Mouse (Mus musculus) midbrain, embryonic 10.5 days (tissue): Measurements from ENCODE around the gene Tmem190. TPM values are rescaled to one million over a fixed set of nuclear protein-coding genes. Genes with fewer than 3 reads are reported as not detected.
"Not testable (repeated sequence)": the region's sequence is repeated elsewhere in the genome, so short reads cannot be mapped to it uniquely, and the experiment has no call there.

Experiments used
- DNase-seq: peaks from one replicate; pipeline ENCODE4 v3.0.0-alpha.2; 2017; ENCODE audit warnings: low spot score
- H3K27ac ChIP-seq: fragments of 300-500 bp; sonication (generic); replicated peaks from 2 replicates; pipeline ENCODE4 v1.5.1; 2016; ENCODE audit warnings: mild to moderate bottlenecking
- H3K27me3 ChIP-seq: fragments of 300-500 bp; sonication (generic); 2 replicates; pipeline ENCODE4 v1.6.1; 2016; ENCODE audit warnings: low read depth, mild to moderate bottlenecking; ENCODE audit not compliant: poor library complexity, severe bottlenecking
- H3K36me3 ChIP-seq: fragments of 300-500 bp; sonication (generic); 2 replicates; pipeline ENCODE4 v1.6.1; 2016; ENCODE audit warnings: mild to moderate bottlenecking, moderate library complexity
- H3K4me1 ChIP-seq: fragments of 300-500 bp; sonication (generic); 2 replicates; pipeline ENCODE4 v1.6.1; 2016
- H3K4me3 ChIP-seq: fragments of 300-500 bp; sonication (generic); 2 replicates; pipeline ENCODE4 v1.5.1; 2016; ENCODE audit warnings: mild to moderate bottlenecking, moderate library complexity
- H3K9me3 ChIP-seq: fragments of 300-500 bp; sonication (generic); replicated peaks from 2 replicates; pipeline ENCODE4 v1.6.1; 2016; ENCODE audit warnings: mild to moderate bottlenecking
- WGBS: fragments of 180-500 bp; shearing (Covaris S2); methylation state at CpG from one replicate; pipeline ENCODE4 v1.1.7; 2016; 5-methylcytosine and 5-hydroxymethylcytosine counted together
- polyA plus RNA-seq: library from polyadenylated mRNA; unstranded; fragments of >200 nt; fragmentation: Nextera tagmentation; extraction: Ambion mirVana; gene quantifications from 2 replicates; pipeline ENCODE4 v1.2.1, GENCODE M21; 2016

Gene Tmem190
- polyA plus RNA-seq, 1 experiment from 2014 or later, result not detected

GRCm38 (mm10) chr7:4777851-4778637, 4.7 kb upstream of the Tmem190 start:
- no peak for DNase-seq
- H3K27me3 ChIP-seq, result peaks cover 78% of the 10 kb centered on the region
- 0 out of 2 replicates have a peak, but pooled peaks cover 2% of the 10 kb centered on the region for H3K9me3 ChIP-seq
- peaks cover 40% of the 10 kb centered on the region for H3K4me1 ChIP-seq
- H3K27ac ChIP-seq, result peak overlapping the region; percentile 7; the same call in 1 of the 2 replicates
- peak overlapping the region; percentile 47 for H3K4me3 ChIP-seq
- no peaks in the 10 kb centered on the region for H3K36me3 ChIP-seq
- 4% methylated on average over 19 of the region's 20 CpGs for WGBS

GRCm38 (mm10) chr7:4779921-4780320, 2.8 kb upstream of the Tmem190 start:
- H3K4me1 ChIP-seq, result peaks cover 40% of the 10 kb centered on the region
- no peak overlapping the region for H3K4me3 ChIP-seq
- H3K27ac ChIP-seq, result 0 out of 2 replicates have a peak overlapping the region, but pooled peaks have one; percentile 13
- H3K9me3 ChIP-seq, result 0 out of 2 replicates have a peak, but pooled peaks cover 2% of the 10 kb centered on the region
- WGBS, result 36% methylated on average over 5 of the region's 5 CpGs
- no peak for DNase-seq
- peaks cover 67% of the 10 kb centered on the region for H3K27me3 ChIP-seq
- H3K36me3 ChIP-seq, result no peaks in the 10 kb centered on the region

GRCm38 (mm10) chr7:4782130-4782529, 607 bp upstream of the Tmem190 start:
- no peak overlapping the region for H3K4me3 ChIP-seq

GRCm38 (mm10) chr7:4783667-4784268, 1.0 kb downstream of the Tmem190 start:
- H3K36me3 ChIP-seq, result no peaks in the 10 kb centered on the region
- no peaks in the 10 kb centered on the region for H3K9me3 ChIP-seq
- H3K27ac ChIP-seq, result no peak overlapping the region
- H3K4me3 ChIP-seq, result no peak overlapping the region
- H3K27me3 ChIP-seq, result peaks cover 53% of the 10 kb centered on the region
- no peak for DNase-seq
- H3K4me1 ChIP-seq, result peaks cover 26% of the 10 kb centered on the region
- WGBS, result 87% methylated on average over 14 of the region's 14 CpGs

More at GRCm38 (mm10) chr7:4782130-4782529, 607 bp upstream of the Tmem190 start:
- Histone ChIP-seq H3K4me1 (peaks cover 35% of the 10 kb centered on the region), H3K27ac (no peak overlapping the region), H3K36me3 (no peaks in the 10 kb centered on the region), H3K9me3 (no peaks in the 10 kb centered on the region), H3K27me3 (peaks cover 53% of the 10 kb centered on the region)
- DNase-seq, result no peak
- WGBS, result 65% methylated on average over 3 of the region's 3 CpGs

GRCm38 (mm10) chr7:4788499-4789435, 6.0 kb downstream of the Tmem190 start:
- Histone ChIP-seq H3K9me3 (no peaks in the 10 kb centered on the region), H3K27me3 (peaks cover 45% of the 10 kb centered on the region), H3K4me1 (peaks cover 17% of the 10 kb centered on the region), H3K4me3 (peak overlapping the region; percentile 62), H3K36me3 (peaks cover 3% of the 10 kb centered on the region), H3K27ac (peak overlapping the region; percentile 89)
- DNase-seq, result peak; percentile 83
- 3% methylated on average over 64 of the region's 64 CpGs for WGBS

- H3K9me3 ChIP-seq, result no peaks in the 10 kb centered on the region
- H3K4me1 ChIP-seq, result peaks cover 24% of the 10 kb centered on the region
- DNase-seq, result no peak
- peaks cover 10% of the 10 kb centered on the region for H3K36me3 ChIP-seq
- 9% methylated on average over 40 of the region's 40 CpGs for WGBS
- peak within 1 kb of the TSS; percentile 62 for H3K4me3 ChIP-seq
- peaks cover 45% of the 10 kb centered on the region for H3K27me3 ChIP-seq
- peak within 1 kb of the TSS; percentile 89 for H3K27ac ChIP-seq
These were observed 6.7 kb downstream of the Tmem190 start, which contains the start of gene Tmem238 for GRCm38 (mm10) chr7:4789436-4789935. Gene Tmem238 (minus strand): TSS chr7:4789656.

GRCm38 (mm10) chr7:4792278-4793212, 9.8 kb downstream of the Tmem190 start, which contains the start of gene Rpl28:
Gene Rpl28 (plus strand): TSS chr7:4792874.
- peak; percentile 96 for DNase-seq
- WGBS, result 2% methylated on average over 54 of the region's 54 CpGs
- H3K4me1 ChIP-seq, result peaks cover 29% of the 10 kb centered on the region

GRCm38 (mm10) chr7:4793248-4793647, 10.5 kb downstream of the Tmem190 start:
- H3K4me3 ChIP-seq, result peak overlapping the region; percentile 80
- under 1% methylated on average over 31 of the region's 31 CpGs for WGBS

More at GRCm38 (mm10) chr7:4792278-4793212, 9.8 kb downstream of the Tmem190 start, which contains the start of gene Rpl28:
- H3K36me3 ChIP-seq, result peaks cover 41% of the 10 kb centered on the region
- peak within 1 kb of the TSS; percentile 93 for H3K27ac ChIP-seq
- H3K27me3 ChIP-seq, result peaks cover 33% of the 10 kb centered on the region
- no peaks in the 10 kb centered on the region for H3K9me3 ChIP-seq
- peak within 1 kb of the TSS; percentile 80 for H3K4me3 ChIP-seq

GRCm38 (mm10) chr7:4793674-4794073, 10.9 kb downstream of the Tmem190 start:
- Histone ChIP-seq H3K9me3 (no peaks in the 10 kb centered on the region), H3K36me3 (peaks cover 49% of the 10 kb centered on the region), H3K4me3 (peak overlapping the region; percentile 80), H3K27ac (peak overlapping the region; percentile 93), H3K27me3 (peaks cover 22% of the 10 kb centered on the region), H3K4me1 (peaks cover 26% of the 10 kb centered on the region)
- no peak for DNase-seq
- WGBS, result 39% methylated on average over 4 of the region's 4 CpGs

More at GRCm38 (mm10) chr7:4793248-4793647, 10.5 kb downstream of the Tmem190 start:
- DNase-seq, H3K9me3 ChIP-seq: not testable (repeated sequence)
- peak overlapping the region; percentile 93 for H3K27ac ChIP-seq
- peaks cover 26% of the 10 kb centered on the region for H3K27me3 ChIP-seq
- H3K36me3 ChIP-seq, result peaks cover 48% of the 10 kb centered on the region
- peaks cover 29% of the 10 kb centered on the region for H3K4me1 ChIP-seq

GRCm38 (mm10) chr7:4794631-4795168, 12.0 kb downstream of the Tmem190 start:
- peak overlapping the region; percentile 80 for H3K4me3 ChIP-seq
- no peak for DNase-seq
- peaks cover 51% of the 10 kb centered on the region for H3K36me3 ChIP-seq
- WGBS, result 88% methylated on average over 3 of the region's 3 CpGs
- H3K27ac ChIP-seq, result no peak overlapping the region
- H3K9me3 ChIP-seq, result no peaks in the 10 kb centered on the region
- H3K4me1 ChIP-seq, result peaks cover 15% of the 10 kb centered on the region
- H3K27me3 ChIP-seq, result peaks cover 12% of the 10 kb centered on the region
